In genomic region chr2:119787206-119787883, GRCm38 (mm10) we compare ENCODE assay signal across 8 mouse cellular contexts. TPM values are rescaled to one million over a fixed set of nuclear protein-coding genes. Genes with fewer than 3 reads are reported as not detected.
DNase-seq lines count a peak whose midpoint lies in the region; ATAC-seq lines count a peak whose summit lies in the region.

Gene Rpap1 (minus strand): TSS chr2:119787537.

- H3K4me2 ChIP-seq in embryonic facial prominence, embryonic 12.5 days (replicated peaks), result peak within 1 kb of the TSS; percentile 52
- H3K4me2 ChIP-seq in limb, embryonic 13.5 days (replicated peaks), result peak within 1 kb of the TSS; percentile 76
- H3K4me2 ChIP-seq in midbrain, embryonic 15.5 days, result peak within 1 kb of the TSS; percentile 63

- H3K9ac ChIP-seq in embryonic facial prominence, embryonic 12.5 days, result peak within 1 kb of the TSS; percentile 55
- H3K9ac ChIP-seq in limb, embryonic 13.5 days, result peak within 1 kb of the TSS; percentile 74
- H3K9ac ChIP-seq in midbrain, embryonic 15.5 days, result peak within 1 kb of the TSS; percentile 60

- H3K36me3 ChIP-seq in embryonic facial prominence, embryonic 12.5 days, result peaks cover 11% of the 10 kb centered on the region
- peaks cover 18% of the 10 kb centered on the region for H3K36me3 ChIP-seq in limb, embryonic 13.5 days
- H3K36me3 ChIP-seq in midbrain, embryonic 15.5 days (replicated peaks), result peaks cover 6% of the 10 kb centered on the region; the same call in 1 of the 2 replicates

- ATAC-seq in embryonic facial prominence, embryonic 12.5 days (ENCODE audit: insufficient number of reproducible peaks, insufficient read depth, low FRiP score, low TSS enrichment), result peak; percentile 93
- ATAC-seq in limb, embryonic 13.5 days (ENCODE audit: low FRiP score, low read depth), result peak; percentile 95
- ATAC-seq in midbrain, embryonic 15.5 days (replicated peaks), result peak; percentile 98

- no peaks in the 10 kb centered on the region for H3K4me1 ChIP-seq in embryonic facial prominence, embryonic 12.5 days
- peaks cover 6% of the 10 kb centered on the region for H3K4me1 ChIP-seq in limb, embryonic 13.5 days
- peaks cover 13% of the 10 kb centered on the region for H3K4me1 ChIP-seq in midbrain, embryonic 15.5 days

- no peaks in the 10 kb centered on the region for H3K9me3 ChIP-seq in embryonic facial prominence, embryonic 12.5 days
- 0 out of 2 replicates have a peak, but pooled peaks cover 6% of the 10 kb centered on the region for H3K9me3 ChIP-seq in limb, embryonic 13.5 days
- H3K9me3 ChIP-seq in midbrain, embryonic 15.5 days, result no peaks in the 10 kb centered on the region

- DNase-seq in 416B (ENCODE audit: low read depth), result peak; percentile 79
- DNase-seq in adrenal gland, postnatal 25 days, result peak; percentile 86
- peak; percentile 83 to 88 for DNase-seq in heart, adult 18-20 months
- peak; percentile 86 for DNase-seq in kidney, adult 18-20 months
- peak; percentile 64 to 81 for DNase-seq in spleen, adult 18-20 months

- peak within 1 kb of the TSS; percentile 52 for H3K4me3 ChIP-seq in embryonic facial prominence, embryonic 12.5 days
- peak within 1 kb of the TSS; percentile 63 for H3K4me3 ChIP-seq in limb, embryonic 13.5 days
- peak within 1 kb of the TSS; percentile 66 for H3K4me3 ChIP-seq in midbrain, embryonic 15.5 days

- H3K27me3 ChIP-seq in embryonic facial prominence, embryonic 12.5 days, result no peaks in the 10 kb centered on the region
- H3K27me3 ChIP-seq in limb, embryonic 13.5 days, result no peaks in the 10 kb centered on the region
- H3K27me3 ChIP-seq in midbrain, embryonic 15.5 days (replicated peaks), result no peaks in the 10 kb centered on the region

- H3K27ac ChIP-seq in embryonic facial prominence, embryonic 12.5 days, result peak within 1 kb of the TSS; percentile 86
- peak within 1 kb of the TSS; percentile 83 for H3K27ac ChIP-seq in limb, embryonic 13.5 days
- peak within 1 kb of the TSS; percentile 87 for H3K27ac ChIP-seq in midbrain, embryonic 15.5 days

- under 1% methylated on average over 44 of the region's 44 CpGs for WGBS in embryonic facial prominence, embryonic 12.5 days
- under 1% methylated on average over 44 of the region's 44 CpGs for WGBS in limb, embryonic 13.5 days
- under 1% methylated on average over 44 of the region's 44 CpGs for WGBS in midbrain, embryonic 15.5 days

RNA-seq across cellular contexts. Expression of gene Rpap1, which starts in this region (rescaled TPM):
- 20.7 and 26.8 TPM in 2 replicates for total RNA-seq in adrenal gland, postnatal 25 days (2021)
- 34.7 and 35.6 TPM in 2 replicates for polyA plus RNA-seq in embryonic facial prominence, embryonic 12.5 days (2016; fragmentation: Nextera tagmentation; extraction: Ambion mirVana)
- total RNA-seq in heart, adult 18-20 months (2021), result 10 to 100 TPM; 14.6 to 14.9 TPM
- polyA plus RNA-seq in limb, embryonic 13.5 days (2015; fragmentation: Nextera tagmentation; extraction: Ambion mirVana), result 28.5 and 30.2 TPM in 2 replicates
- polyA plus RNA-seq in midbrain, embryonic 15.5 days (2015; fragmentation: Nextera tagmentation; extraction: Ambion mirVana), result 21.3 and 21.6 TPM in 2 replicates

Comparison
In these comparisons a context has a peak if more than half of its experiments do, and no peak if none do; other contexts are left out.
1. Peak in every context shown above with its lines: DNase-seq, ATAC-seq, H3K4me3 ChIP-seq and H3K27ac ChIP-seq.